Mouse (Mus musculus): ENCODE measurements around the gene Prdx6b. TPM values are rescaled to one million over a fixed set of nuclear protein-coding genes. Genes with fewer than 3 reads are reported as not detected.

Prdx6b gene
- polyA plus RNA-seq, 1 experiment from 2014 or later = not detected

GRCm38 (mm10) chr2:80271431-80271830 lies 20.8 kb upstream of the Prdx6b start:
- Histone ChIP-seq H3K4me3 (replicated peaks; ENCODE audit: low read depth, low read length) (no peak overlapping the region), H3K4me1 (replicated peaks; ENCODE audit: insufficient read depth, low read length) (no peaks in the 10 kb centered on the region), H3K9ac (ENCODE audit: low read depth, low read length) (no peak overlapping the region), H3K27me3 (ENCODE audit: insufficient read depth, low read length) (no peaks in the 10 kb centered on the region), H3K4me2 (ENCODE audit: low read length) (no peak overlapping the region), H3K9me3 (replicated peaks; ENCODE audit: low read length) (no peaks in the 10 kb centered on the region), H3K36me3 (ENCODE audit: insufficient read depth, low read length) (no peaks in the 10 kb centered on the region), H3K27ac (no peak overlapping the region)
- DNase-seq (ENCODE audit: low spot score) (no peak), ATAC-seq (replicated peaks; ENCODE audit: low FRiP score, low read depth) (no peak)
- no peak for TF ChIP-seq CTCF (IDR thresholded peaks at IDR 0.05; ENCODE audit: low read depth)
- 78% methylated on average over 1 of the region's 1 CpGs for WGBS

GRCm38 (mm10) chr2:80273038-80273437 lies 19.2 kb upstream of the Prdx6b start:
- no peak overlapping the region for H3K9ac ChIP-seq (ENCODE audit: low read depth, low read length)
- H3K27ac ChIP-seq = no peak overlapping the region
- DNase-seq (ENCODE audit: low spot score) (no peak), ATAC-seq (replicated peaks; ENCODE audit: low FRiP score, low read depth) (no peak)
- no peaks in the 10 kb centered on the region for H3K36me3 ChIP-seq (ENCODE audit: insufficient read depth, low read length)
- WGBS = 92% methylated on average over 3 of the region's 3 CpGs
- no peaks in the 10 kb centered on the region for H3K9me3 ChIP-seq (replicated peaks; ENCODE audit: low read length)
- no peak overlapping the region for H3K4me2 ChIP-seq (ENCODE audit: low read length)
- TF ChIP-seq CTCF (IDR thresholded peaks at IDR 0.05; ENCODE audit: low read depth) = no peak
- H3K27me3 ChIP-seq (ENCODE audit: insufficient read depth, low read length) = no peaks in the 10 kb centered on the region
- H3K4me3 ChIP-seq (replicated peaks; ENCODE audit: low read depth, low read length) = no peak overlapping the region
- H3K4me1 ChIP-seq (replicated peaks; ENCODE audit: insufficient read depth, low read length) = no peaks in the 10 kb centered on the region

GRCm38 (mm10) chr2:80273763-80274162 lies 18.5 kb upstream of the Prdx6b start:
- Histone ChIP-seq H3K36me3 (ENCODE audit: insufficient read depth, low read length) (no peaks in the 10 kb centered on the region), H3K9me3 (replicated peaks; ENCODE audit: low read length) (no peaks in the 10 kb centered on the region), H3K9ac (ENCODE audit: low read depth, low read length) (no peak overlapping the region), H3K27ac (no peak overlapping the region), H3K27me3 (ENCODE audit: insufficient read depth, low read length) (no peaks in the 10 kb centered on the region), H3K4me2 (ENCODE audit: low read length) (no peak overlapping the region), H3K4me3 (replicated peaks; ENCODE audit: low read depth, low read length) (no peak overlapping the region), H3K4me1 (replicated peaks; ENCODE audit: insufficient read depth, low read length) (no peaks in the 10 kb centered on the region)
- 80% methylated on average over 4 of the region's 4 CpGs for WGBS
- no peak for TF ChIP-seq CTCF (IDR thresholded peaks at IDR 0.05; ENCODE audit: low read depth)
- no peak for DNase-seq (ENCODE audit: low spot score)
- no peak for ATAC-seq (replicated peaks; ENCODE audit: low FRiP score, low read depth)

GRCm38 (mm10) chr2:80275136-80275535 lies 17.1 kb upstream of the Prdx6b start:
- no peak overlapping the region for H3K4me2 ChIP-seq (ENCODE audit: low read length)
- no peaks in the 10 kb centered on the region for H3K27me3 ChIP-seq (ENCODE audit: insufficient read depth, low read length)
- H3K27ac ChIP-seq = no peak overlapping the region
- peak; percentile 80 for DNase-seq (ENCODE audit: low spot score)
- TF ChIP-seq CTCF (IDR thresholded peaks at IDR 0.05; ENCODE audit: low read depth) = peak; percentile 74
- H3K4me3 ChIP-seq (replicated peaks; ENCODE audit: low read depth, low read length) = no peak overlapping the region
- H3K9me3 ChIP-seq (replicated peaks; ENCODE audit: low read length) = no peaks in the 10 kb centered on the region
- H3K36me3 ChIP-seq (ENCODE audit: insufficient read depth, low read length) = no peaks in the 10 kb centered on the region
- WGBS = 50% methylated on average over 2 of the region's 2 CpGs
- ATAC-seq (replicated peaks; ENCODE audit: low FRiP score, low read depth) = no peak
- H3K9ac ChIP-seq (ENCODE audit: low read depth, low read length) = no peak overlapping the region
- no peaks in the 10 kb centered on the region for H3K4me1 ChIP-seq (replicated peaks; ENCODE audit: insufficient read depth, low read length)

- H3K4me2 ChIP-seq (ENCODE audit: low read length) = no peak overlapping the region
- no peak for DNase-seq (ENCODE audit: low spot score)
- no peak overlapping the region for H3K9ac ChIP-seq (ENCODE audit: low read depth, low read length)
- H3K36me3 ChIP-seq (ENCODE audit: insufficient read depth, low read length) = no peaks in the 10 kb centered on the region
- ATAC-seq (replicated peaks; ENCODE audit: low FRiP score, low read depth) = no peak; the same call in 1 of the 2 replicates
- no peak overlapping the region for H3K27ac ChIP-seq
- H3K4me1 ChIP-seq (replicated peaks; ENCODE audit: insufficient read depth, low read length) = no peaks in the 10 kb centered on the region
- no peak overlapping the region for H3K4me3 ChIP-seq (replicated peaks; ENCODE audit: low read depth, low read length)
- no peaks in the 10 kb centered on the region for H3K9me3 ChIP-seq (replicated peaks; ENCODE audit: low read length)
- TF ChIP-seq CTCF (IDR thresholded peaks at IDR 0.05; ENCODE audit: low read depth) = no peak
- WGBS = 32% methylated on average over 2 of the region's 2 CpGs
- no peaks in the 10 kb centered on the region for H3K27me3 ChIP-seq (ENCODE audit: insufficient read depth, low read length)
Measured at GRCm38 (mm10) chr2:80282214-80282613, 10.1 kb upstream of the Prdx6b start.

GRCm38 (mm10) chr2:80286397-80286796 lies 5.9 kb upstream of the Prdx6b start:
- 88% methylated on average over 4 of the region's 4 CpGs for WGBS
- H3K4me1 ChIP-seq (replicated peaks; ENCODE audit: insufficient read depth, low read length) = no peaks in the 10 kb centered on the region
- H3K27me3 ChIP-seq (ENCODE audit: insufficient read depth, low read length) = no peaks in the 10 kb centered on the region
- no peaks in the 10 kb centered on the region for H3K9me3 ChIP-seq (replicated peaks; ENCODE audit: low read length)
- H3K36me3 ChIP-seq (ENCODE audit: insufficient read depth, low read length) = no peaks in the 10 kb centered on the region
- H3K4me2 ChIP-seq (ENCODE audit: low read length) = no peak overlapping the region
- no peak overlapping the region for H3K9ac ChIP-seq (ENCODE audit: low read depth, low read length)
- DNase-seq (ENCODE audit: low spot score) = no peak
- no peak overlapping the region for H3K27ac ChIP-seq
- TF ChIP-seq CTCF (IDR thresholded peaks at IDR 0.05; ENCODE audit: low read depth) = no peak
- no peak for ATAC-seq (replicated peaks; ENCODE audit: low FRiP score, low read depth)
- no peak overlapping the region for H3K4me3 ChIP-seq (replicated peaks; ENCODE audit: low read depth, low read length)

GRCm38 (mm10) chr2:80298334-80298733 lies 6.1 kb downstream of the Prdx6b start:
- H3K27me3 ChIP-seq (ENCODE audit: insufficient read depth, low read length) = no peaks in the 10 kb centered on the region
- WGBS = 75% methylated on average over 3 of the region's 3 CpGs
- H3K4me1 ChIP-seq (replicated peaks; ENCODE audit: insufficient read depth, low read length) = no peaks in the 10 kb centered on the region
- no peak for DNase-seq (ENCODE audit: low spot score)
- H3K9me3 ChIP-seq (replicated peaks; ENCODE audit: low read length) = no peaks in the 10 kb centered on the region
- no peak overlapping the region for H3K4me3 ChIP-seq (replicated peaks; ENCODE audit: low read depth, low read length)
- no peak for ATAC-seq (replicated peaks; ENCODE audit: low FRiP score, low read depth)
- no peak overlapping the region for H3K27ac ChIP-seq
- H3K4me2 ChIP-seq (ENCODE audit: low read length) = no peak overlapping the region
- no peak overlapping the region for H3K9ac ChIP-seq (ENCODE audit: low read depth, low read length)
- H3K36me3 ChIP-seq (ENCODE audit: insufficient read depth, low read length) = no peaks in the 10 kb centered on the region
- no peak for TF ChIP-seq CTCF (IDR thresholded peaks at IDR 0.05; ENCODE audit: low read depth)
